Mouse (Mus musculus) liver, postnatal 0 days (tissue): ENCODE data around the gene Car14. TPM values are rescaled to one million over a fixed set of nuclear protein-coding genes. Genes with fewer than 3 reads are reported as not detected.

Experiments
- ATAC-seq: fragments of 200-750 bp; cut with Nextera tagmentation; 2 replicates; pipeline ENCODE4 v1.8.0; 2017; ENCODE audit warnings: mild to moderate bottlenecking, moderate library complexity
- DNase-seq: peaks from one replicate; pipeline ENCODE4 v3.0.0-alpha.2; 2016
- H3K27ac ChIP-seq: fragments of 300-500 bp; sonication (generic); 2 replicates; pipeline ENCODE4 v1.5.1; 2014; ENCODE audit warnings: antibody characterized with exemption, moderate library complexity, mild to moderate bottlenecking, low read depth
- H3K27me3 ChIP-seq: fragments of 300-500 bp; sonication (generic); 2 replicates; pipeline ENCODE4 v1.6.1; 2014; ENCODE audit warnings: low read length, control low read depth, mixed read lengths; ENCODE audit not compliant: insufficient read depth
- H3K36me3 ChIP-seq: fragments of 300-500 bp; sonication (generic); replicated peaks from 2 replicates; pipeline ENCODE4 v1.6.1; 2014; ENCODE audit warnings: mild to moderate bottlenecking, control low read depth, low read length, moderate library complexity, mixed read lengths; ENCODE audit not compliant: insufficient read depth
- H3K4me1 ChIP-seq: fragments of 300-500 bp; sonication (generic); 2 replicates; pipeline ENCODE4 v1.6.1; 2014; ENCODE audit warnings: antibody characterized with exemption, mild to moderate bottlenecking, control low read depth; ENCODE audit not compliant: insufficient read depth
- H3K4me2 ChIP-seq: fragments of 300-500 bp; sonication (generic); 2 replicates; pipeline ENCODE4 v1.6.1; 2014; ENCODE audit warnings: low read depth, mild to moderate bottlenecking, low read length, moderate library complexity, mixed read lengths
- H3K4me3 ChIP-seq: fragments of 300-500 bp; sonication (generic); 2 replicates; pipeline ENCODE4 v1.5.1; 2014; ENCODE audit warnings: low read depth, low read length
- H3K9ac ChIP-seq: fragments of 300-500 bp; sonication (generic); replicated peaks from 2 replicates; pipeline ENCODE4 v1.6.1; 2014; ENCODE audit warnings: mild to moderate bottlenecking, moderate library complexity
- H3K9me3 ChIP-seq: fragments of 300-500 bp; sonication (generic); 2 replicates; pipeline ENCODE4 v1.6.1; 2016; ENCODE audit warnings: mild to moderate bottlenecking, control low read depth, low read length, mixed read lengths
- CTCF ChIP-seq: sonication (generic); IDR thresholded peaks from 2 replicates; pipeline ENCODE4 v1.5.1; 2016; ENCODE audit warnings: antibody characterized with exemption, low read depth
- EP300 ChIP-seq: IDR thresholded peaks from 2 replicates; pipeline ENCODE4 v1.6.1; 2016; ENCODE audit warnings: antibody characterized with exemption, low read depth, mild to moderate bottlenecking
- WGBS: fragments of 180-500 bp; shearing (Covaris S2); extraction: QIAGEN DNeasy Blood & Tissue Kit; methylation state at CpG from one replicate; pipeline ENCODE4 v1.1.7; 2014; ENCODE audit not compliant: insufficient replicate concordance; 5-methylcytosine and 5-hydroxymethylcytosine counted together
- polyA plus RNA-seq: library from polyadenylated mRNA; unstranded; fragments of >200 nt; fragmentation: Nextera tagmentation; extraction: Ambion mirVana; gene quantifications from 2 replicates; pipeline ENCODE4 v1.2.1, GENCODE M21; 2015

Car14 gene
- polyA plus RNA-seq, 1 experiment from 2014 or later = 17.3 TPM

DNA sequence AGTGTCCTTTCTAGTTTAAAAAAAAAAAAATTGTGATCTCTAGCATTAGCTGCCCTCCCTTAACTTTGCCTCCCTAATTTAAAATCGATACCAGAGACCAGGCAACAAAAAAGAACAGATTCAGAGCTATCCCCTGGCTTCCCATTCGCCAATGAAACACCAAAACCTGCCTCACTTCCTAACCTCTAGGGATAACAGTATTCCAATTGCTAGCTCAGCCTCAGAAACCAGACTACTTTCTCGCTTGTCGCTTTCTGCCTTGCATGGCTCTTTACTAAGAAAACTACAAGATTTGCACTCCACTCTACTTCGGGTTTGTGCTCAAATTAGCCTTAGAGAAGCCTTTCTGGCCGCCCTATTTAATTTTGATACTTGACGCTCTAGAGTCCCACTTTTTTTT lies 48.4 kb downstream of the Car14 start:
- Histone ChIP-seq H3K4me3 (peak overlapping the region; percentile 82), H3K36me3 (peaks cover 19% of the 10 kb centered on the region), H3K9me3 (no peaks in the 10 kb centered on the region), H3K4me2 (peak overlapping the region; percentile 79), H3K9ac (peak overlapping the region; percentile 89), H3K27ac (peak overlapping the region; percentile 84), H3K4me1 (peaks cover 8% of the 10 kb centered on the region; the same call in 1 of the 2 replicates), H3K27me3 (no peaks in the 10 kb centered on the region)
- DNase-seq = no peak
- TF ChIP-seq EP300 = no peak
- TF ChIP-seq CTCF = no peak
- peak; percentile 2 for ATAC-seq
- WGBS = 32% methylated on average over 7 of the region's 7 CpGs

DNA sequence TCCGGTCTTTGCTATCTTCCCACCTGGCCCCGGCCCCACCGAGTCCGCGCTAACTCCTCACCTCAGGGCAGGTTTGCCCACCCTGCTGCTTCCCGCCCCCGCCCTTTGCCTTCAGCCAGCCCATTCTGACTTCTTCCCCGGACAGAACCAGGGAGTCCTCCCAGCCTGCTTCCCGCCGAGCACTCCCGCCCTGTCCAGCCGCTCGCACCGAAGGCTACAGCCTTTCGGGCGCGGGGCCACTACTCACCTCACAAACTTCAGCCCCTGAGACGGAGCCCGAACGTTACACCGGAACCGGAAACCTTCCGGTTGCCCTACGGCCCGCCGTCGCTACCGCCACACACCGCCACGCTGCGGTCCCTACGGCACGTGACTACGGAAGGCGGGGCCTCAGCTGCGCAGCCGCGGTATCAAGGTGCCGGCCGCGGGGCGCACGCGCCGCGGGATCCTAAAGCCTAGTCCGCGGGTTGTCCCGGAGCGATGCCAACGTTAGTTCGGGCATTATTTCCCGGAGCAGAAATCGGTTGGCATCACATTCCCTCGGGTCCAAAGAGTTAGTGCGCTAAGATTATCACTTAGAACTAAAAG lies 48.9 kb downstream of the Car14 start, which contains the start of gene Prpf3:
Gene Prpf3, minus strand, starts transcription at position 384 of the 588 bp plus-strand sequence.
- under 1% methylated on average over 56 of the region's 56 CpGs for WGBS
- peak within 1 kb of the TSS; percentile 84 for H3K27ac ChIP-seq

DNA sequence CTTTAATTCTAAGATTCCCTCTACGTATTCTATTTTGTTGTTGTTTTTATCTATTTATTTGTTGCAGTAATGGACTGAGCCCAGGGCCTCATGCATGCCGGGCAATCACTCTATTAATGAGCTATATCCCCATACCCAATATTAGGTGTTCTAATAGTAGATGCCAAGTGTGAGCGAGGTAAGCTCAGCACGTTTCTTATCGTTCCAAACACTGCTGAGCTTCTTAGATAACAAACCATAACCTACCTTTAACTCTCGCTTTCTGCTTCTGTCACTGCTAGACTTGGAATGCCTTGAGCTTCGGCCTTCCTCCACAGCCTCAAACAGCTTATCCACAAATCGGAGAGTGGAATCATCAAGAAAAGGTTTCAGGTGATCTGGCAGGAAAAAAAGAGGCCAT lies 53.2 kb downstream of the Car14 start:
- no peaks in the 10 kb centered on the region for H3K9me3 ChIP-seq
- ATAC-seq (no peak), DNase-seq (no peak)
- no peak overlapping the region for H3K27ac ChIP-seq
- H3K4me2 ChIP-seq = no peak overlapping the region
- TF ChIP-seq CTCF = no peak
- TF ChIP-seq EP300 = no peak
- H3K4me1 ChIP-seq = peaks cover 8% of the 10 kb centered on the region; the same call in 1 of the 2 replicates
- H3K36me3 ChIP-seq = peaks cover 64% of the 10 kb centered on the region
- 74% methylated on average over 8 of the region's 8 CpGs for WGBS
- no peaks in the 10 kb centered on the region for H3K27me3 ChIP-seq
- no peak overlapping the region for H3K4me3 ChIP-seq
- no peak overlapping the region for H3K9ac ChIP-seq

More for the DNA sequence above, 48.9 kb downstream of the Car14 start, which contains the start of gene Prpf3:
- ATAC-seq (peak; percentile 99), DNase-seq (peak; percentile 95)
- H3K4me1 ChIP-seq = peaks cover 8% of the 10 kb centered on the region; the same call in 1 of the 2 replicates
- H3K4me2 ChIP-seq = peak within 1 kb of the TSS; percentile 79
- TF ChIP-seq CTCF (no peak), EP300 (peak; percentile 30; the same call in 1 of the 2 replicates)
- H3K27me3 ChIP-seq = no peaks in the 10 kb centered on the region
- no peaks in the 10 kb centered on the region for H3K9me3 ChIP-seq
- H3K9ac ChIP-seq = peak within 1 kb of the TSS; percentile 89
- H3K36me3 ChIP-seq = peaks cover 24% of the 10 kb centered on the region
- H3K4me3 ChIP-seq = peak within 1 kb of the TSS; percentile 82

DNA sequence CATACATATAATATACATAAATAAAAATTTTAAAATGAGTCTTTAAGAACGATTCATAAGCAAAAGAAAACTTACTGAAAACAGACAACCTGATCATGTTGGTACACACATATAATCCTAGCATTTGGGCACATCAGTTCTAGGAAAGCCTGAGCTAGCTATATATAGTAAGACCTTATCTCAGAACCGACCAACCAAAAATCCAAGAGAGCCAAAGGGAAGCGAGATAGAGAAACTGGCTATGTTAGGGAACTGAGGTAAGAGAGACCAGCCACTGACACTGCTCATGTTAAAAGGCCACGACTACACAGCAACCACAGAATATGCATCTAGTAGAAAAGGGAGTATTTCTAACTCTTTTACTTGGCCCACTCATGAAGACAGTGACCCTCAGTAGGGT lies 53.9 kb downstream of the Car14 start:
- Histone ChIP-seq H3K9ac (no peak overlapping the region), H3K4me2 (no peak overlapping the region), H3K36me3 (peaks cover 70% of the 10 kb centered on the region), H3K27ac (no peak overlapping the region), H3K27me3 (no peaks in the 10 kb centered on the region), H3K4me3 (no peak overlapping the region), H3K4me1 (peaks cover 5% of the 10 kb centered on the region; the same call in 1 of the 2 replicates), H3K9me3 (no peaks in the 10 kb centered on the region)
- TF ChIP-seq CTCF (no peak), EP300 (no peak)
- no peak for ATAC-seq
- no peak for DNase-seq
- WGBS = 60% methylated on average over 4 of the region's 4 CpGs

Other genes with a start within 250 kb of the Car14 start
- gene Mcl1, start 245.9 kb downstream of the Car14 start, polyA plus RNA-seq = 36.2 and 38.2 TPM in 2 replicates
- gene Adamtsl4, start 216.8 kb downstream of the Car14 start, polyA plus RNA-seq = 2.5 and 2.6 TPM in 2 replicates
- 81.2 and 90.1 TPM in 2 replicates for gene Ecm1, start 165.1 kb downstream of the Car14 start, polyA plus RNA-seq
- 16.4 and 21.0 TPM in 2 replicates for gene Tars2, start 144.5 kb downstream of the Car14 start, polyA plus RNA-seq
- 7.1 and 8.2 TPM in 2 replicates for gene Rprd2, start 85.8 kb downstream of the Car14 start, polyA plus RNA-seq
- gene Prpf3, start 48.8 kb downstream of the Car14 start, polyA plus RNA-seq = 11.2 and 12.0 TPM in 2 replicates
- gene Mrps21, start 33.2 kb downstream of the Car14 start, polyA plus RNA-seq = 145 and 157 TPM in 2 replicates
- 0.77 and 1.00 TPM in 2 replicates for gene Ciart, start 22.4 kb downstream of the Car14 start, polyA plus RNA-seq
- gene BC028528, start 12.7 kb downstream of the Car14 start, polyA plus RNA-seq = 7.6 and 7.9 TPM in 2 replicates
- 17.1 and 22.9 TPM in 2 replicates for gene Aph1a, start 10.7 kb downstream of the Car14 start, polyA plus RNA-seq
- 92.0 and 98.4 TPM in 2 replicates for gene Anp32e, start 24.6 kb upstream of the Car14 start, polyA plus RNA-seq
- gene Plekho1, start 91.3 kb upstream of the Car14 start, polyA plus RNA-seq = 10.7 and 11.7 TPM in 2 replicates
- gene Vps45, start 153.8 kb upstream of the Car14 start, polyA plus RNA-seq = 11.3 and 12.5 TPM in 2 replicates
- 7.4 and 7.9 TPM in 2 replicates for gene Otud7b, start 199.8 kb upstream of the Car14 start, polyA plus RNA-seq